Mouse (Mus musculus) lung, postnatal 0 days (tissue): ENCODE results near the gene Ffar4. TPM values are rescaled to one million over a fixed set of nuclear protein-coding genes. Genes with fewer than 3 reads are reported as not detected.
A peak's percentile ranks its signal among the peaks of the same experiment; 100 is the strongest.

Source experiments
- ATAC-seq: fragments of 200-750 bp; cut with Nextera tagmentation; 2 replicates; pipeline ENCODE4 v1.8.0; 2017; ENCODE audit warnings: moderate library complexity
- DNase-seq: peaks from one replicate; pipeline ENCODE4 v3.0.0-alpha.2; 2016; ENCODE audit warnings: low spot score
- H3K27ac ChIP-seq: fragments of 300-500 bp; sonication (generic); 2 replicates; pipeline ENCODE4 v1.5.1; 2014; ENCODE audit warnings: antibody characterized with exemption, mild to moderate bottlenecking, low read length, mixed read lengths
- H3K27me3 ChIP-seq: fragments of 300-500 bp; sonication (generic); replicated peaks from 2 replicates; pipeline ENCODE4 v1.6.1; 2014; ENCODE audit warnings: low read length, mixed read lengths; ENCODE audit not compliant: insufficient read depth
- H3K36me3 ChIP-seq: fragments of 300-500 bp; sonication (generic); 2 replicates; pipeline ENCODE4 v1.6.1; 2014; ENCODE audit warnings: low read length, mixed read lengths; ENCODE audit not compliant: insufficient read depth
- H3K4me1 ChIP-seq: fragments of 300-500 bp; sonication (generic); 2 replicates; pipeline ENCODE4 v1.6.1; 2014; ENCODE audit warnings: antibody characterized with exemption, low read depth, low read length, mixed read lengths; ENCODE audit not compliant: insufficient read depth
- H3K4me2 ChIP-seq: fragments of 300-500 bp; sonication (generic); replicated peaks from 2 replicates; pipeline ENCODE4 v1.6.1; 2014; ENCODE audit warnings: low read depth, mild to moderate bottlenecking, low read length, moderate library complexity, mixed read lengths
- H3K4me3 ChIP-seq: fragments of 300-500 bp; sonication (generic); 2 replicates; pipeline ENCODE4 v1.5.1; 2014; ENCODE audit warnings: low read depth, low read length
- H3K9ac ChIP-seq: fragments of 300-500 bp; sonication (generic); replicated peaks from 2 replicates; pipeline ENCODE4 v1.6.1; 2014; ENCODE audit warnings: low read depth, mild to moderate bottlenecking
- H3K9me3 ChIP-seq: fragments of 300-500 bp; sonication (generic); 2 replicates; pipeline ENCODE4 v1.6.1; 2016; ENCODE audit warnings: low read length, mixed read lengths
- CTCF ChIP-seq: IDR thresholded peaks from 2 replicates; pipeline ENCODE4 v1.5.1; 2016; ENCODE audit warnings: antibody characterized with exemption, mild to moderate bottlenecking
- EP300 ChIP-seq: IDR thresholded peaks from 2 replicates; pipeline ENCODE4 v1.6.1; 2016; ENCODE audit warnings: antibody characterized with exemption, mild to moderate bottlenecking, control low read depth
- WGBS: fragments of 180-500 bp; shearing (Covaris S2); extraction: QIAGEN DNeasy Blood & Tissue Kit; methylation state at CpG from one replicate; pipeline ENCODE4 v1.1.7; 2014; 5-methylcytosine and 5-hydroxymethylcytosine counted together
- polyA plus RNA-seq: library from polyadenylated mRNA; unstranded; fragments of >200 nt; fragmentation: Nextera tagmentation; extraction: Ambion mirVana; gene quantifications from 2 replicates; pipeline ENCODE4 v1.2.1, GENCODE M21; 2015

Gene Ffar4
- polyA plus RNA-seq, 1 experiment from 2014 or later, result 8.9 TPM

- DNase-seq (peak; percentile 27), ATAC-seq (peak; percentile 56)
- Histone ChIP-seq H3K4me3 (no peak overlapping the region), H3K4me2 (no peak overlapping the region), H3K27me3 (0 out of 2 replicates have a peak, but pooled peaks cover 8% of the 10 kb centered on the region), H3K4me1 (no peaks in the 10 kb centered on the region), H3K36me3 (no peaks in the 10 kb centered on the region), H3K9ac (no peak overlapping the region), H3K9me3 (no peaks in the 10 kb centered on the region), H3K27ac (no peak overlapping the region)
- 42% methylated on average over 4 of the region's 4 CpGs for WGBS
- TF ChIP-seq EP300, result no peak
- TF ChIP-seq CTCF, result no peak
These were observed 5.3 kb upstream of the Ffar4 start for GRCm38 (mm10) chr19:38091512-38091985.

GRCm38 (mm10) chr19:38096231-38096630 is 640 bp upstream of the Ffar4 start:
- Histone ChIP-seq H3K36me3 (no peaks in the 10 kb centered on the region), H3K27ac (no peak overlapping the region), H3K9me3 (no peaks in the 10 kb centered on the region), H3K9ac (no peak overlapping the region), H3K4me2 (0 out of 2 replicates have a peak overlapping the region, but pooled peaks have one; percentile 49), H3K4me3 (no peak overlapping the region), H3K27me3 (peaks cover 17% of the 10 kb centered on the region), H3K4me1 (no peaks in the 10 kb centered on the region)
- peak; percentile 13; the same call in 1 of the 2 replicates for ATAC-seq
- WGBS, result 14% methylated on average over 4 of the region's 4 CpGs
- no peak for TF ChIP-seq EP300
- TF ChIP-seq CTCF, result no peak
- peak; percentile 33 for DNase-seq

- Histone ChIP-seq H3K4me3 (no peak overlapping the region), H3K9me3 (no peaks in the 10 kb centered on the region), H3K4me2 (no peak overlapping the region), H3K36me3 (no peaks in the 10 kb centered on the region), H3K9ac (no peak overlapping the region), H3K27me3 (no peaks in the 10 kb centered on the region), H3K27ac (no peak overlapping the region), H3K4me1 (no peaks in the 10 kb centered on the region)
- DNase-seq (no peak), ATAC-seq (no peak)
- 87% methylated on average over 4 of the region's 4 CpGs for WGBS
- no peak for TF ChIP-seq CTCF
- TF ChIP-seq EP300, result no peak
These were observed 11.0 kb downstream of the Ffar4 start for GRCm38 (mm10) chr19:38107871-38108270.

GRCm38 (mm10) chr19:38109506-38110242 is 12.8 kb downstream of the Ffar4 start:
- TF ChIP-seq EP300 (no peak), CTCF (no peak)
- 89% methylated on average over 15 of the region's 15 CpGs for WGBS
- Histone ChIP-seq H3K36me3 (no peaks in the 10 kb centered on the region), H3K4me3 (no peak overlapping the region), H3K9me3 (no peaks in the 10 kb centered on the region), H3K9ac (no peak overlapping the region), H3K4me2 (no peak overlapping the region), H3K4me1 (no peaks in the 10 kb centered on the region), H3K27me3 (no peaks in the 10 kb centered on the region), H3K27ac (no peak overlapping the region)
- DNase-seq, result no peak
- no peak for ATAC-seq

GRCm38 (mm10) chr19:38111056-38111455 is 14.2 kb downstream of the Ffar4 start:
- no peaks in the 10 kb centered on the region for H3K4me1 ChIP-seq
- DNase-seq (no peak), ATAC-seq (no peak)
- H3K9ac ChIP-seq, result no peak overlapping the region
- 73% methylated on average over 8 of the region's 8 CpGs for WGBS
- H3K36me3 ChIP-seq, result no peaks in the 10 kb centered on the region
- H3K27me3 ChIP-seq, result no peaks in the 10 kb centered on the region
- H3K9me3 ChIP-seq, result no peaks in the 10 kb centered on the region
- no peak overlapping the region for H3K27ac ChIP-seq
- no peak overlapping the region for H3K4me2 ChIP-seq
- TF ChIP-seq EP300 (no peak), CTCF (no peak)
- no peak overlapping the region for H3K4me3 ChIP-seq

- no peak overlapping the region for H3K4me3 ChIP-seq
- 45% methylated on average over 4 of the region's 4 CpGs for WGBS
- H3K4me2 ChIP-seq, result no peak overlapping the region
- no peak for ATAC-seq
- no peaks in the 10 kb centered on the region for H3K9me3 ChIP-seq
- no peak for DNase-seq
- TF ChIP-seq CTCF (no peak), EP300 (no peak)
- H3K9ac ChIP-seq, result no peak overlapping the region
- H3K36me3 ChIP-seq, result no peaks in the 10 kb centered on the region
- H3K27me3 ChIP-seq, result no peaks in the 10 kb centered on the region
- no peaks in the 10 kb centered on the region for H3K4me1 ChIP-seq
- no peak overlapping the region for H3K27ac ChIP-seq
These were observed 15.7 kb downstream of the Ffar4 start for GRCm38 (mm10) chr19:38112575-38112974.
